Mouse (Mus musculus) lung, postnatal 0 days (tissue): ENCODE measurements at regions not wholly inside any gene's neighbourhood (a gene's known extent, or its start where the extent isn't known, plus 50 kb on each side); places are given as distances from the start of the nearest gene placed in this dataset.

Experiments used
- CTCF ChIP-seq: IDR thresholded peaks from 2 replicates; pipeline ENCODE4 v1.5.1; 2016; ENCODE audit warnings: antibody characterized with exemption, mild to moderate bottlenecking
- EP300 ChIP-seq: IDR thresholded peaks from 2 replicates; pipeline ENCODE4 v1.6.1; 2016; ENCODE audit warnings: antibody characterized with exemption, mild to moderate bottlenecking, control low read depth

DNA sequence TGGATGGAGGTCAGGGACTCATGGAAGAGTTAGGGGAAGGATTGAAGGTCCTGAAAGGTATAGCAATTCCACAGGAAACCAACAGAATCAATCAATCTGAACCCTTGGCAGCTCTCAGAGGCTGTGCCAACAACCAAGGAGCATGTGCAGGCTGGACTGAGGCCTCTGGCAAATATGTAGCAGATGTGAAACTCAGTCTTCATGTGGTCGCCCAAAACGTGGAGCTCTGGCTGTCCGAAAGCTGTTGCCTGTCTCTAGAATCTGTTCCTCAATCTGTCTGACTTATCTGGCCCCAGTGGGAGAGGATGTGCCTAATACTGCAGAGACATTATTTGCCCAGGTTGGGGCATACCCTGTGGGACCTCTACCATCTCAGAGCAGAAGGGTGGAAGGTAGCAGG lies 1095.4 kb upstream of the Sel1l start:
- TF ChIP-seq EP300 (no peak), CTCF (no peak)
